Mouse (Mus musculus) spleen, adult 2 months (tissue): ENCODE measurements around the gene Cbarp.

Source experiments
- CTCF ChIP-seq: fragments of 200-500 bp; IDR thresholded peaks from 2 replicates; pipeline ENCODE4 v1.5.1; 2011; ENCODE audit warnings: mild to moderate bottlenecking, inconsistent platforms; ENCODE audit not compliant: insufficient read depth, insufficient read length, insufficient replicate concordance; ENCODE audit errors: extremely low read depth
- POLR2A ChIP-seq: fragments of 200-500 bp; IDR thresholded peaks from 2 replicates; pipeline ENCODE4 v1.6.1; 2011; ENCODE audit warnings: low read depth, low read length, inconsistent platforms

GRCm38 (mm10) chr10:80086847-80087246 lies 53.8 kb downstream of the Cbarp start:
- TF ChIP-seq CTCF (no peak), POLR2A (no peak)
